Mouse (Mus musculus): ENCODE results near the gene Rnf141.

DNA sequence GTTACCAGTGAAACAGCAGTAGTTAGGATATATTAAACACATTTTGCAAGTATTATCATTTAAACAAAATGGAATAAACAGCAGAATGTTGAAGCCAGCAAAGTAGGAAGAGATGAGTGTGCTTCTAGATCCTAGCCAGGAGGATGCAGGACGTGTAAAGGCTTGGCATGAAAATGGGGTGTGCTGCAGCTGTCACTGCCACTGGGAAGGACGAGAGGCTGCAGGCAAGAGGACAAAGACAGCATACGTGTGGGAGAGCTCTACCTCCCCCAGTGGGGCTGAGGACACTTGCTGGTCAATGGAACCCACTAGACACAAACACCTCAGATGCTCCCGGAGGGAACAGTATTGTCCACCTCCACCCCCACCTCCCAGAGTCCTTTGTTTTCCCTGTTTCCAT, 93.4 kb downstream of the Rnf141 start:
- TF ChIP-seq CTCF (IDR thresholded peaks at IDR 0.05; ENCODE audit: borderline replicate concordance, insufficient read depth, low read depth, low read length) (no peak), POLR2A (IDR thresholded peaks at IDR 0.05; ENCODE audit: borderline replicate concordance, insufficient read depth, low read length) (no peak)

Measured in cerebellum, adult 2 months (tissue).